Mouse (Mus musculus) hindbrain, embryonic 14.5 days (tissue): ENCODE measurements around the gene Prmt9. TPM values are rescaled to one million over a fixed set of nuclear protein-coding genes. Genes with fewer than 3 reads are reported as not detected.

Experiments
- ATAC-seq: fragments of 200-750 bp; cut with Nextera tagmentation; 2 replicates; pipeline ENCODE4 v1.8.0; 2017; ENCODE audit warnings: moderate number of reproducible peaks, mild to moderate bottlenecking, moderate TSS enrichment, moderate library complexity; ENCODE audit not compliant: low FRiP score
- DNase-seq: peaks from one replicate; pipeline ENCODE4 v3.0.0-alpha.2; 2015; ENCODE audit warnings: low spot score
- H3K27ac ChIP-seq: fragments of 300-500 bp; sonication (generic); 2 replicates; pipeline ENCODE4 v1.5.1; 2014; ENCODE audit warnings: mild to moderate bottlenecking, moderate library complexity
- H3K27me3 ChIP-seq: fragments of 300-500 bp; sonication (generic); 2 replicates; pipeline ENCODE4 v1.6.1; 2014; ENCODE audit warnings: mild to moderate bottlenecking, low read length, mixed read lengths; ENCODE audit not compliant: control insufficient read depth, insufficient read depth
- H3K36me3 ChIP-seq: fragments of 300-500 bp; sonication (generic); replicated peaks from 2 replicates; pipeline ENCODE4 v1.6.1; 2014; ENCODE audit not compliant: control insufficient read depth, insufficient read depth
- H3K4me1 ChIP-seq: fragments of 300-500 bp; sonication (generic); replicated peaks from 2 replicates; pipeline ENCODE4 v1.6.1; 2014; ENCODE audit warnings: antibody characterized with exemption, low read length, mixed read lengths; ENCODE audit not compliant: control insufficient read depth, insufficient read depth
- H3K4me2 ChIP-seq: fragments of 300-500 bp; sonication (generic); replicated peaks from 2 replicates; pipeline ENCODE4 v1.6.1; 2014; ENCODE audit warnings: mild to moderate bottlenecking, moderate library complexity
- H3K4me3 ChIP-seq: fragments of 300-500 bp; sonication (generic); replicated peaks from 2 replicates; pipeline ENCODE4 v1.5.1; 2014; ENCODE audit warnings: mild to moderate bottlenecking, low read length
- H3K9ac ChIP-seq: fragments of 300-500 bp; sonication (generic); 2 replicates; pipeline ENCODE4 v1.6.1; 2014
- H3K9me3 ChIP-seq: fragments of 300-500 bp; sonication (generic); 2 replicates; pipeline ENCODE4 v1.6.1; 2016; ENCODE audit warnings: low read length; ENCODE audit not compliant: control insufficient read depth
- WGBS: fragments of 180-500 bp; shearing (Covaris S2); extraction: QIAGEN DNeasy Blood & Tissue Kit; methylation state at CpG from one replicate; pipeline ENCODE4 v1.1.7; 2014; 5-methylcytosine and 5-hydroxymethylcytosine counted together
- polyA plus RNA-seq: library from polyadenylated mRNA; unstranded; fragments of >200 nt; fragmentation: Nextera tagmentation; extraction: Ambion mirVana; gene quantifications from 2 replicates; pipeline ENCODE4 v1.2.1, GENCODE M21; 2014

Gene Prmt9
- 27.3 and 29.4 TPM in 2 replicates for polyA plus RNA-seq

DNA sequence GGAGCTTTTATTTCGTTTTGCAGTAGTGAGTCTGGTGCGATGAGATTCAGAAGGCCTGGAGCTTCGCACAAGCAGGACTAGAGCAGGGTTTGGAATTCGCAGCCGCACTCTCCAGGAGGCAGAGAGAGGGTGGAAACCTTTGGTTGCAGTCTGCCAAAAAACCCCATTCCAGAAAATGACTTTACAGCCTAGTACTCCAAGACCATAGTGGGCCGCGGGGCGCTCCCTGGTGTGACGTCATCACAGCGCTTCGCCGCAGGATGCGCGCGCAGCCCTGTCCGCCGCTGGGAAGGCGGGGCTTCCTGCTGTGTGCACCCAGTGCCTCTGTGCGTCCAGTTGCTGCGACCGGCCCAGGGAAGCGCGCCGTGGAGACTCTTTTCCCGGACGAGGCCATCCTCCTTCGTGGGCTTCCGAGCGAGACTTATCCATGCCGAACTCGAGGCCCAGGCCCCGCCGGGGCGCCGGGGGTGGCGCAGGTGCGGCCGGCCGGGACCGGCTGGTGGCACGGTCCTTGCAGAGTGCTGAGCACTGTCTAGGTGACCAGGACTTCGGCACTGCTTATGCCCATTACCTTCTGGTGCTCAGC lies at the start of gene Prmt9:
TSS of gene Prmt9 (plus strand) at position 277 of the 586 bp plus-strand sequence.
- peak; percentile 93 for DNase-seq
- H3K27ac ChIP-seq, result peak within 1 kb of the TSS; percentile 85
- peaks cover 14% of the 10 kb centered on the region for H3K36me3 ChIP-seq
- H3K4me3 ChIP-seq, result peak within 1 kb of the TSS; percentile 83
- peak within 1 kb of the TSS; percentile 91 for H3K9ac ChIP-seq
- H3K9me3 ChIP-seq, result no peaks in the 10 kb centered on the region
- 3% methylated on average over 42 of the region's 42 CpGs for WGBS
- no peaks in the 10 kb centered on the region for H3K27me3 ChIP-seq
- no peaks in the 10 kb centered on the region; the same call in none of the 2 replicates for H3K4me1 ChIP-seq
- H3K4me2 ChIP-seq, result peak within 1 kb of the TSS; percentile 60
- peak; percentile 96 for ATAC-seq

GRCm38 (mm10) chr8:77500264-77500663 lies 48.9 kb upstream of the Prmt9 start:
- Histone ChIP-seq H3K27me3 (no peaks in the 10 kb centered on the region), H3K4me2 (no peak overlapping the region), H3K9ac (no peak overlapping the region), H3K4me1 (no peaks in the 10 kb centered on the region), H3K4me3 (no peak overlapping the region), H3K9me3 (no peaks in the 10 kb centered on the region), H3K27ac (no peak overlapping the region), H3K36me3 (no peaks in the 10 kb centered on the region)
- DNase-seq, result no peak
- WGBS, result 91% methylated on average over 3 of the region's 3 CpGs
- no peak for ATAC-seq

- 92% methylated on average over 8 of the region's 8 CpGs for WGBS
- DNase-seq, result no peak
Measured at GRCm38 (mm10) chr8:77501131-77501530, 48.1 kb upstream of the Prmt9 start.

GRCm38 (mm10) chr8:77502547-77502946 lies 46.6 kb upstream of the Prmt9 start:
- ATAC-seq (no peak), DNase-seq (no peak)
- Histone ChIP-seq H3K9ac (no peak overlapping the region), H3K4me2 (no peak overlapping the region), H3K27ac (no peak overlapping the region), H3K4me3 (no peak overlapping the region), H3K27me3 (no peaks in the 10 kb centered on the region), H3K36me3 (no peaks in the 10 kb centered on the region), H3K9me3 (no peaks in the 10 kb centered on the region), H3K4me1 (no peaks in the 10 kb centered on the region)
- WGBS, result 94% methylated on average over 6 of the region's 6 CpGs

More at GRCm38 (mm10) chr8:77501131-77501530, 48.1 kb upstream of the Prmt9 start:
- H3K27me3 ChIP-seq, result no peaks in the 10 kb centered on the region
- no peak overlapping the region for H3K27ac ChIP-seq
- H3K4me1 ChIP-seq, result no peaks in the 10 kb centered on the region
- H3K9ac ChIP-seq, result no peak overlapping the region
- ATAC-seq, result no peak
- no peak overlapping the region for H3K4me3 ChIP-seq
- no peaks in the 10 kb centered on the region for H3K9me3 ChIP-seq
- H3K4me2 ChIP-seq, result no peak overlapping the region
- H3K36me3 ChIP-seq, result no peaks in the 10 kb centered on the region

GRCm38 (mm10) chr8:77506539-77506938 lies 42.7 kb upstream of the Prmt9 start:
- Histone ChIP-seq H3K4me3 (no peak overlapping the region), H3K4me2 (no peak overlapping the region), H3K27ac (no peak overlapping the region), H3K36me3 (no peaks in the 10 kb centered on the region), H3K4me1 (no peaks in the 10 kb centered on the region), H3K9ac (no peak overlapping the region), H3K27me3 (no peaks in the 10 kb centered on the region), H3K9me3 (no peaks in the 10 kb centered on the region)
- ATAC-seq (no peak), DNase-seq (no peak)
- WGBS, result 89% methylated on average over 7 of the region's 7 CpGs

GRCm38 (mm10) chr8:77507510-77508035 lies 41.6 kb upstream of the Prmt9 start:
- Histone ChIP-seq H3K27ac (no peak overlapping the region), H3K36me3 (no peaks in the 10 kb centered on the region), H3K27me3 (no peaks in the 10 kb centered on the region), H3K4me1 (no peaks in the 10 kb centered on the region), H3K4me2 (no peak overlapping the region), H3K4me3 (no peak overlapping the region), H3K9ac (no peak overlapping the region), H3K9me3 (no peaks in the 10 kb centered on the region)
- DNase-seq (no peak), ATAC-seq (no peak)
- WGBS, result 74% methylated on average over 10 of the region's 10 CpGs

DNA sequence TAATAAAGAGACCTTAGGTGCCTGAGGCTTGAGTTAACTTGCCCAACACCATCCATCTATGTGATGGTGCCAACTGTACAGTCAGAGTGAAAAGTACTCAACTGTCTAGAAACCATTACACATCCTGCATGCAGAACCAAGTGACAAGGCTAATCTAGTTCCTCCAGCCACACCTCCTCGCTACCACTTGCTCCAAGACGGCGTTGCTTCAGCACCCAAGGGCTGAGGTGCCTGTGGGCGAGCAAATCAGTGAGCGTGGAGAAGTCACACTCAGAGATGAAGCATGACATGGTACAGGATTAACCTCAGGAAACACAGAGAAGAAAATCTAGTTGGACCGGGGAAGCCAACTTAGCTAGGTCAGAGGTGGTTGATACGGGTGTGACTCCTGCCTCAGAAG lies 40.2 kb upstream of the Prmt9 start:
- Histone ChIP-seq H3K27me3 (no peaks in the 10 kb centered on the region), H3K36me3 (no peaks in the 10 kb centered on the region), H3K27ac (no peak overlapping the region), H3K9me3 (no peaks in the 10 kb centered on the region), H3K9ac (no peak overlapping the region), H3K4me1 (no peaks in the 10 kb centered on the region), H3K4me3 (no peak overlapping the region), H3K4me2 (no peak overlapping the region)
- DNase-seq (no peak), ATAC-seq (no peak)
- WGBS, result 92% methylated on average over 7 of the region's 7 CpGs

- DNase-seq (no peak), ATAC-seq (no peak)
- Histone ChIP-seq H3K9ac (no peak overlapping the region), H3K27ac (no peak overlapping the region), H3K4me2 (no peak overlapping the region), H3K9me3 (no peaks in the 10 kb centered on the region), H3K36me3 (no peaks in the 10 kb centered on the region), H3K4me1 (no peaks in the 10 kb centered on the region), H3K4me3 (no peak overlapping the region), H3K27me3 (no peaks in the 10 kb centered on the region)
- 75% methylated on average over 3 of the region's 3 CpGs for WGBS
Measured at GRCm38 (mm10) chr8:77510426-77510825, 38.8 kb upstream of the Prmt9 start.

DNA sequence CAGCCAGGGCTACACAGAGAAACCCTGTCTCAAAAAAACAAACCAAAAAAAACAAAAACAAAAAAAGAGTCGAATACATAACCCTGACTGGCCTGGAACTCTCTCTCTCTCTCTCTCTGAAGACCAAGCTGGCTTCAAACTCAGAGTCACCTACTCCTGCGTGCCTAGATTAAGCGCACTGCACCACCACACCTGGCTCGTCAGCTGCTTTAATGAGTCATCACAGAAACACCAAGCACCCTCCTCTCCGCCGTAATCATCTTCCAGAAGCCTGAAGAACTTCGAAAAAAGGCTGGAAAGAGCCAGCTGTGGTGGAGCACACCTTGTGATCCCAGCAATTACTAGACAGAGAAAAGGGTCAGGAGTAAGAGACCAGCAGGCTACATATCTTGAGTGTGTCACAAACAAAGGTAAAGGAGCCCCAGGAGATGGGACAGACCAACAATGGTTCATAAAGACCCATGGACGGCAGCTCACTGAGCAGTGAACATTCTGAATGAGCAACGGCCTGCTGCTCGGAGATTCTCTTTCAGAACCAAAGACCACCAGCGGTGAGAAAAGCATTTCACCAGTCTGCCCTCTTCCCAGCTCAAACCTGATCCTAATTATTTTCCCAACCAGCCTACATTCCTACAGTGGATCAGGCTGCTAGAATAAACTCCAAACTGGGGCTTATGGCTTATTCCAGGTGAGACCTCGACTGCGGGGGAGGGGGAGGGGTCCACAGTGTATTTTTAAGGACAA lies 37.3 kb upstream of the Prmt9 start:
- ATAC-seq (no peak), DNase-seq (no peak)
- Histone ChIP-seq H3K4me2 (no peak overlapping the region), H3K9ac (no peak overlapping the region), H3K9me3 (no peaks in the 10 kb centered on the region), H3K27me3 (peaks cover 9% of the 10 kb centered on the region; the same call in 1 of the 2 replicates), H3K27ac (no peak overlapping the region), H3K4me1 (peaks cover 7% of the 10 kb centered on the region; the same call in 1 of the 2 replicates), H3K4me3 (no peak overlapping the region), H3K36me3 (no peaks in the 10 kb centered on the region)
- 35% methylated on average over 13 of the region's 13 CpGs for WGBS
